Mouse (Mus musculus): ENCODE measurements around the gene Psmb5. TPM values are rescaled to one million over a fixed set of nuclear protein-coding genes. Genes with fewer than 3 reads are reported as not detected.
A peak's percentile ranks its signal among the peaks of the same experiment; 100 is the strongest.
"Not testable (repeated sequence)": the region's sequence is repeated elsewhere in the genome, so short reads cannot be mapped to it uniquely, and the experiment has no call there.

Psmb5 gene
- polyA plus RNA-seq, 1 experiment from 2014 or later, result 462 TPM

DNA sequence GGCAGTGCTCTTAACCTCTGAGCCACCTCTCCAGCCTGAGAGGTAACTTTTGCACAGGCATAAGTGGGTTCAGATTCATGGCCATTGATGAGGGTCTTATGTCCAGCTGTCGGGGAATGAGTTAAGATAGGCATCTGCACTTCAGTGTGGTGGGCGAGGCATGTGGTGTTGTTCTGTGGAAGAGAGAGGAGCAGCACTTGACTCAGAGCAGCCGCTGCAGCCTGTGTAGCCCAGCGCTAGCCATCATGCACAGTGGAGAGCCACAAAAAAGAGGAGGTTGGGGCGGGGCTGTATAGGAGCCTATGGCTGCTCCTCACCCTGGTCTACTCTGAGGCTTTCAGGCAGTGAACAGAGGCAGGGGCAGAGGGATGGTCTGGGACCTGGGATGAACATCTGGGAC, 10.3 kb upstream of the Psmb5 start:
- H3K36me3 ChIP-seq (ENCODE audit: poor library complexity, severe bottlenecking), result peaks cover 35% of the 10 kb centered on the region
- H3K27me3 ChIP-seq, result no peaks in the 10 kb centered on the region
- H3K4me1 ChIP-seq, result no peaks in the 10 kb centered on the region
- no peak overlapping the region for H3K4me2 ChIP-seq
- H3K4me3 ChIP-seq, result no peak overlapping the region
- no peak overlapping the region for H3K9ac ChIP-seq
- H3K27ac ChIP-seq, result no peak overlapping the region
- ATAC-seq, result no peak
- no peaks in the 10 kb centered on the region for H3K9me3 ChIP-seq (replicated peaks)
- WGBS, result 75% methylated on average over 5 of the region's 5 CpGs

DNA sequence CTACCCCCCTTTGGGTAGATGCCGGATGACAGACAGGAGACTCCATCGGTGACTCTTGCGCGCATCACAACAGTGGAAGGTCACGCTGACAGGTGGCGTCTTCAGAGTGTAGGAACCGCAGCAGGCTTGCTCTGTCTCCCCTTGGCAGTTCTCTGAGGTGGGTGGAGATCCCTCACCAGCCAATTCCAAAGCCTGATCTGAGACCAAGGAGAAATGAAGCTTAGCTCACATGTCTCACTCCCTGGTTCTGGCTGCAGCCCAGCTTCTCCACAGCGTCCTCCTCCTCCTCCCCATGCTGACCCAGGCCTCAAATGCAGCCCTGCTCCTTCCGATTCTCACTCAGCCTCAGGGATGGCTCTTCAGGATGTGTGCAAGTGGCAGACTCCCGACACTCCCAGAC, 7.2 kb upstream of the Psmb5 start:
- Histone ChIP-seq H3K4me1 (no peaks in the 10 kb centered on the region), H3K27ac (no peak overlapping the region), H3K36me3 (ENCODE audit: poor library complexity, severe bottlenecking) (peaks cover 4% of the 10 kb centered on the region; the same call in 1 of the 2 replicates), H3K4me2 (no peak overlapping the region), H3K9me3 (replicated peaks) (no peaks in the 10 kb centered on the region), H3K9ac (no peak overlapping the region; the same call in 1 of the 2 replicates), H3K4me3 (no peak overlapping the region), H3K27me3 (no peaks in the 10 kb centered on the region)
- WGBS, result 76% methylated on average over 10 of the region's 10 CpGs
- ATAC-seq, result no peak

DNA sequence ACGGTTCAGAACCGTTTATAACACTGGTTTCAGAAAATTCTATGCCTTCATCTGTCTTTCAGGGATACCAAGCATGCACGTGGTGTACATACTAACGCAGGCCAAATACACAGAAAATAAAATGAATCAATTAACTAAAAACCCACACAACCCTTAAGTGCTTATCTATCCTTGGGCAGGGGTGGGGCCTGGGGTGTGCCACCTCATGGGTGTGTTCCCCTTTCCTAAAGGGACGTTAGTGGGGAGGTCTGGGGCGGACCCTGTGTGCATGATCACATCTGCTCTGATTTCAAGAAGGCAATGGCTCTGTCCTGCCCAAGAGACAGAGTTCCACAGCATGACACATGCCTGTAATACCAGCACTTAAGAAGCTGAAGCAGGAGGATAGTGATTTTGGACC, 5.5 kb upstream of the Psmb5 start:
- WGBS, result 89% methylated on average over 6 of the region's 6 CpGs
- H3K36me3 ChIP-seq (ENCODE audit: poor library complexity, severe bottlenecking), result no peaks in the 10 kb centered on the region
- H3K4me2 ChIP-seq, result no peak overlapping the region

DNA sequence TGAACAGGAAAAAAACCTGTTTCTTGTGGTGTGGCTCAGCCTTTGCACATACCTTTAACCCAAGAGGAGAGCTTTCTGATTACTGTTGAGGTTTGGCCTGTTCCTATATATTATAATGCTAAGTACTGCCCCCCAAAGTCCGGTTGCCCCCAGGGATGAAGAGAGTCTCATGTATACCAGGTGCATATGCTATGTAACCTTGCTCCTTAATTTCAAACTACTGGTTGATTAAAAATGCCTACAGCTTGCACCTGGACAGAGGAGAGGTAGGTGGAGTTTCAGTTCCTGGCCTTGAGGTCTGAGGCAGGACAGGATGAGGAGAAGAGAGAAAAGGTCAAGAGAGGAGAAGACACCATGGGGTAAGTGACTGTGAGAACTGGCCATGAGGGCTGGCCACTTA, 3.3 kb upstream of the Psmb5 start, which contains the start of gene Psmb11:
TSS of gene Psmb11 (plus strand) at position 301 of the 400 bp plus-strand sequence.
- ATAC-seq, result no peak
- H3K4me3 ChIP-seq, result no peak within 1 kb of the TSS
- H3K4me1 ChIP-seq, result peaks cover 13% of the 10 kb centered on the region
- H3K36me3 ChIP-seq (ENCODE audit: poor library complexity, severe bottlenecking), result peaks cover 3% of the 10 kb centered on the region
- H3K4me2 ChIP-seq, result no peak within 1 kb of the TSS
- 90% methylated on average over 1 of the region's 1 CpGs for WGBS
- no peak within 1 kb of the TSS for H3K9ac ChIP-seq
- H3K27me3 ChIP-seq, result no peaks in the 10 kb centered on the region
- H3K9me3 ChIP-seq (replicated peaks), result no peaks in the 10 kb centered on the region
- H3K27ac ChIP-seq, result no peak within 1 kb of the TSS

More for the DNA sequence above, 5.5 kb upstream of the Psmb5 start:
- Histone ChIP-seq H3K4me3 (no peak overlapping the region), H3K9ac (no peak overlapping the region), H3K9me3 (replicated peaks) (no peaks in the 10 kb centered on the region), H3K27me3 (no peaks in the 10 kb centered on the region), H3K27ac (no peak overlapping the region), H3K4me1 (no peaks in the 10 kb centered on the region)
- no peak for ATAC-seq

DNA sequence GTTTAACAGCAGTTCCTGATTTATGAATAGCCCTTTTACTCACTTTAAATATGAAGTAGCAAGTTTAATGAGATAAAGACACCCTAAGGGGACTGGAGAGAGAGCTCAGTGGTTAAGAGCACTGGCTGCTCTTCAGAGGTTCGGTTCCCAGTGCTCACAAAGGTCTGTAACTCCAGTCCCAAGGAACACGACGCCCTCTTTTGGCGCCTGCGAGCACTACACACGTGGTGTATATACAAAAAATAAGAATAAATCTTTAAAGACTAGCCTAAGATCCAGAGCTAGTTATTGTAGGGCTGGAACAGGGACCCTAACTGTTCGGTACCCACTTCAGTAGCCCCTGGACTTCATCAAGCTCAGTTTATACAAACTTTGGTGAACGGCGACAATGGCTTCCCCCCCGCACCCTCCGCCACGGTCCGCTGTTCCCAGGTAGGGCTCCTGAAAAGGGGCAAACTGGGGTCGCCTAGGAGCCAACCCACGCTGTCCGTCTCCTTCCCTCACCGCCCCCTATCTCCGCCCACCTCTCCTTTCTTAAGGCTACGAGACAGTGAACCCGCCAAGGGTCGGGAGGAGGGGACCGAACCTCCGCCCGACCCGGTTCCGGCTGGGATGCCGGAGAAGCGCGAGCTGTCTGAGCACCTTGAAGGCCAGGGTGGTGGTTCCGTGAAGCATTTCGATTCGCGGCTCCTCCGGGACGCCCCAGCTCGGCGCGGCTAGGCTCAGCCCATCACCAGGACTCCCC, 498 bp downstream of the Psmb5 start:
- H3K4me3 ChIP-seq, result peak overlapping the region; percentile 84
- 2% methylated on average over 38 of the region's 38 CpGs for WGBS
- H3K27me3 ChIP-seq, result no peaks in the 10 kb centered on the region
- ATAC-seq, result peak; percentile 57
- H3K9ac ChIP-seq, result peak overlapping the region; percentile 88
- H3K4me1 ChIP-seq, result peaks cover 19% of the 10 kb centered on the region
- no peaks in the 10 kb centered on the region for H3K9me3 ChIP-seq (replicated peaks)
- H3K36me3 ChIP-seq (ENCODE audit: poor library complexity, severe bottlenecking), result peaks cover 37% of the 10 kb centered on the region
- H3K4me2 ChIP-seq, result peak overlapping the region; percentile 78
- H3K27ac ChIP-seq, result peak overlapping the region; percentile 63

DNA sequence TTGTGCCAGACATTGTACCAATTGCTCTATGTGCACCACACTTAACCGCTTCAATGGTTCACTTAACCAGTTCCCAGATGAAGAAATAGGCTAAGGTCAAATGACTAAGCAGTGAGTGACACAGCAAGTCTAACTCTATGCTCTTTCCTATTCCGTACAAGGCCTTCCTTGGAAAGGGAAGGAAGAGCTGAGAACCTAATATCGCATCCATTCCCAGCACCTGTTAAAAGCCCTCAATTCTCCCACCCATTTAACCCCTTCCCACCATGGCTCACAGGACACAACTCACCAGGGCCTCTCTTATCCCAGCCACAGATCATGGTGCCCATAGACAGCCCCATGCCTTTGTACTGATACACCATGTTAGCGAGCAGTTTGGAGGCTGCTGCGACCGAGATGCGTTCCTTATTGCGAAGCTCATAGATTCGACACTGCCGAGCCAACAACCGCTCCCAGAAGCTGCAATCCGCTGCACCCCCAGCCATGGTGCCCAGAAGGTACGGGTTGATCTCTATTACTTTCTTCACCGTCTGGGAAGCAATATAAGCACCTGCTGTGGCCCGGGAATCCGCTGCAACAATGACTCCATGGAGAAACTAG, 1.5 kb downstream of the Psmb5 start:
- no peak for ATAC-seq
- Histone ChIP-seq H3K27ac (no peak overlapping the region), H3K9me3 (replicated peaks) (no peaks in the 10 kb centered on the region), H3K4me3 (peak overlapping the region; percentile 84), H3K9ac (no peak overlapping the region), H3K27me3 (no peaks in the 10 kb centered on the region), H3K36me3 (ENCODE audit: poor library complexity, severe bottlenecking) (peaks cover 45% of the 10 kb centered on the region), H3K4me1 (peaks cover 19% of the 10 kb centered on the region), H3K4me2 (peak overlapping the region; percentile 78)
- 90% methylated on average over 16 of the region's 16 CpGs for WGBS

DNA sequence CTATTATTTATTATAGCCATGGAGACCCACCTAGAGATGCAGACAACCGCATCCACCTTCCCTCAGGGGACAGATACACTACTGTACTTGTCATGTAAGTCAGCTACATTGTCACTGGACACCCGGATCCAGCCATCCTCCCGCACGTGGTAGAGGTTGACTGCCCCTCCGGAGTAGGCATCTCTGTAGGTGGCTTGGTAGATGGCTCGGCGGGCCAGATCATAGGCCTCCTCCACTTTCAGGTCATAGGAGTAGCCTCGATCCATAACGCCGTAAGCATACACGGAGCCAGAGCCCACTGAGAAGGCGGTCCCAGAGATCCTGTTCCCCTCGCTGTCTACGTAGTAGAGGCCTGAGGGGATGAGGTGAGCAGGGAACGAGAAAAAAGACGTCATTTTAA, 3.7 kb downstream of the Psmb5 start:
- ATAC-seq, result not testable (repeated sequence)
- WGBS, result 93% methylated on average over 16 of the region's 16 CpGs

DNA sequence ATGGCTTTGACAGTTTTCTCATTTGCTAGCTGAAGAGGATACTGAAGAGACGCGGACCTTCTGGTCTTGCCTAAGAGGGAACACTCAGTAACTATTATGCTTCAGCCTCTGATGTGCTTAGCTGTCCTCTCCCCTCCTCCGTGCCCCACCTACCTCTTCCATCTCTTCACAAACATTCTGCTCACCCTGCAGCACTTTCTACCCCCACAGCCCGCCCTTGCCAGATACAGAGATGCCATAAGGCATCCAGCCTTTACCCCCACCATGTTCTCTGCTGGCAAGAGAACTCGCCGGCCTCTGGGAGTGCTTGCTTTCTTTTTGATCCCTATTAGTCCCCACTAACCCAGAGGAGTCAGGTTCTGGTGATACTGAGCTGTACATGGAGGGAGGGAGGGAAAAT, 7.2 kb downstream of the Psmb5 start:
- Histone ChIP-seq H3K27ac (peak overlapping the region; percentile 22; the same call in 1 of the 2 replicates), H3K36me3 (ENCODE audit: poor library complexity, severe bottlenecking) (peaks cover 45% of the 10 kb centered on the region), H3K9me3 (replicated peaks) (no peaks in the 10 kb centered on the region), H3K4me2 (no peak overlapping the region), H3K4me1 (peaks cover 7% of the 10 kb centered on the region; the same call in 1 of the 2 replicates), H3K9ac (no peak overlapping the region), H3K4me3 (no peak overlapping the region), H3K27me3 (no peaks in the 10 kb centered on the region)
- no peak for ATAC-seq
- WGBS, result 81% methylated on average over 6 of the region's 6 CpGs

More for the DNA sequence above, 3.7 kb downstream of the Psmb5 start:
- not testable (repeated sequence) for H3K27me3 ChIP-seq; H3K27ac ChIP-seq; H3K9me3 ChIP-seq (replicated peaks); H3K9ac ChIP-seq; H3K4me3 ChIP-seq; H3K4me2 ChIP-seq
- peaks cover 54% of the 10 kb centered on the region for H3K36me3 ChIP-seq (ENCODE audit: poor library complexity, severe bottlenecking)
- peaks cover 19% of the 10 kb centered on the region for H3K4me1 ChIP-seq

DNA sequence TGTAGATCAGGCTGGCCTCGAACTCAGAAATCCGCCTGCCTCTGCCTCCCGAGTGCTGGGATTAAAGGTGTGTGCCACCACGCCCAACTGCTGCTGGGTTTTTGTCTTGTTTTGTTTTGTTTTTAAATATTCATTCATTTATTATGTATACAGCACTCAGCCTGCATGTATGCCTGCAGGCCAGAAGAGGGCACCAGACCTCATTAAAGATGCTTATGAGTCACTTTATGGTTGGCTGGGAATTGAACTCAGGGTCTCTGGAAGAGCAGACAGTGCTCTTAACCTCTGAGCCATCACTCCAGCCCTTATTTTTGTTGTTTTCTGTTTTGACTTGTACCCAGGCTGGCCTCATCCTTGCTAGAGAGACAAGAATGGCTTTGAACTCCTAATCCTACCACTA, 7.9 kb downstream of the Psmb5 start:
- Histone ChIP-seq H3K27me3 (no peaks in the 10 kb centered on the region), H3K4me1 (0 out of 2 replicates have a peak, but pooled peaks cover 4% of the 10 kb centered on the region), H3K36me3 (ENCODE audit: poor library complexity, severe bottlenecking) (peaks cover 39% of the 10 kb centered on the region), H3K9me3 (replicated peaks) (no peaks in the 10 kb centered on the region), H3K4me3 (no peak overlapping the region), H3K27ac (no peak overlapping the region), H3K4me2 (no peak overlapping the region), H3K9ac (no peak overlapping the region)
- no peak for ATAC-seq
- 69% methylated on average over 4 of the region's 4 CpGs for WGBS

DNA sequence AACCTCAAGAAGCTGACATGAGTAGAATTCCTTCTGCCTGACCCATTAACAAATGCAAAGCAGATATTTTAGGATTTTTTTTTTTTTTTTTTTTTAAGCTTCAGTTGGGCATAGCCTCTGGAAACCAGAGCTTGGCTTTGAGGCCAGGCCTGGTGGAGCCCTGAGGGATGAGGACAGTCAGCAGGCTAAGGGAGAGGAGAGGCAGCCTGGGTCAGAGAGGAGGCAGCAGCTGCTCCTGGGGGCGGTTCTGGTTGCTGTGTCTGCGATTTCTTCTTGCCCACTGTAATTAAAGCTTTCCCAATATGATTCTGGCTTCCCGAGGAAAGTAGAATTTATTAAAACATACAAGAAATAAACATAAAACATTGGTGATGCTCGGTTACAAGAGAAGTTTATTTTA, 8.6 kb downstream of the Psmb5 start:
- no peak overlapping the region for H3K27ac ChIP-seq
- peaks cover 10% of the 10 kb centered on the region; the same call in 1 of the 2 replicates for H3K4me1 ChIP-seq
- H3K27me3 ChIP-seq, result no peaks in the 10 kb centered on the region
- WGBS, result 79% methylated on average over 4 of the region's 4 CpGs
- H3K9ac ChIP-seq, result no peak overlapping the region
- H3K36me3 ChIP-seq (ENCODE audit: poor library complexity, severe bottlenecking), result peaks cover 31% of the 10 kb centered on the region
- no peak overlapping the region for H3K4me2 ChIP-seq
- ATAC-seq, result no peak
- no peaks in the 10 kb centered on the region for H3K9me3 ChIP-seq (replicated peaks)
- H3K4me3 ChIP-seq, result no peak overlapping the region

DNA sequence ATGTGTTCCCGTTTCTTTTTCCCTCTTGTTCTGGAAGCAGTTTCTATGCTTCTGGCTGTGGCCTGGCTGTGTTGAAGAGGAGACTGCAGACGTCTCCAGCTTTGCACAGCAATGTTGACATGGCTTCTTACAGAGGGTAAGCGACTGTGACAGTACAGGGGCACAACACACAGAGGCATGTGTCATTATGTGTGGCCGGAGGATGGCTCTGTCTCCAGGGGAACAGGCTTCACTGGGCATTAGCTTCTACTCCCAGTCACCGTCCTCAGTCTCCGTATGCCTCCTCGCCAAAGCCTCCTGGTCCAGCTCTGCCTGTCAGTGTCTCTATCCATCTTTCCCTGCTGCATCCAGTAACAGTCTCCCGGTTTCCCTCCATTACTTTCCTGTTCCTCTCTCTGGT, 10.6 kb downstream of the Psmb5 start:
- Histone ChIP-seq H3K4me1 (peaks cover 19% of the 10 kb centered on the region), H3K27me3 (no peaks in the 10 kb centered on the region), H3K9ac (no peak overlapping the region; the same call in 1 of the 2 replicates), H3K36me3 (ENCODE audit: poor library complexity, severe bottlenecking) (peaks cover 16% of the 10 kb centered on the region; the same call in 1 of the 2 replicates), H3K27ac (no peak overlapping the region), H3K9me3 (replicated peaks) (no peaks in the 10 kb centered on the region), H3K4me3 (no peak overlapping the region), H3K4me2 (no peak overlapping the region)
- WGBS, result 64% methylated on average over 8 of the region's 8 CpGs
- no peak for ATAC-seq

DNA sequence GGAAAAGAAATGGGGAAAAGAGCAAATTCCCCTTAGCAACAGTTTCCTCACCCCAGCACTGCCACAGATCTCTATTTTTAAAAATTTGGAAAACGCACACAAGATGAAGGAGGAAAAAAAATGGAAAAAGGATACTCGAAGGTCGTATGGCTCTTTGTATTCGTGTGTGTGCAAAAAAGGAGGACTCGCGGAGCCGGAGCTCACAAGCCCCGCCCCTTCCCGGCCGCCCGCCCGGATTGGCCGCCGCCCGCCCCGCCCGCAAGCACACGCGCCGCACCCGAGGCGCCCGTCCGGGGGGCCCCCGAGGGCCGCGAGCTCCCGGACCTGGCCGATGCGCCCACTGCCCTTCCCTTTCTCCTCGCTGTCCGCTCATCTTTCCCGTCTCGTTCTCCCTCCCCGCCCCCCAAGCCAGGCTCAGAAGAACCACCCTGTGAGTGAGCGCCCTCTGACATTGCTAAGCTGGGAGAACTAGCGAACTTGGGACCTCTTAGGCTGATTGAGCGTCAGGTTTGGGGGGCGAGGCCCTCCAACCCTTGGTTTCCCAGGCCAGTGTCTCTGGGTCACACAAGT, 12.0 kb downstream of the Psmb5 start, which contains the start of gene 4931414P19Rik:
TSS of gene 4931414P19Rik (minus strand) at position 242 of the 570 bp plus-strand sequence.
- H3K9me3 ChIP-seq (replicated peaks), result no peaks in the 10 kb centered on the region
- peak; percentile 32 for ATAC-seq
- peak within 1 kb of the TSS; percentile 56 for H3K4me2 ChIP-seq
- peak within 1 kb of the TSS; percentile 61 for H3K9ac ChIP-seq
- peak within 1 kb of the TSS; percentile 41 for H3K4me3 ChIP-seq
- H3K27ac ChIP-seq, result peak within 1 kb of the TSS; percentile 3
- 0 out of 2 replicates have a peak, but pooled peaks cover 4% of the 10 kb centered on the region for H3K36me3 ChIP-seq (ENCODE audit: poor library complexity, severe bottlenecking)
- WGBS, result 3% methylated on average over 26 of the region's 39 CpGs
- peaks cover 21% of the 10 kb centered on the region for H3K4me1 ChIP-seq
- no peaks in the 10 kb centered on the region for H3K27me3 ChIP-seq
